Mouse (Mus musculus): ENCODE data around the gene Gpr156. TPM values are rescaled to one million over a fixed set of nuclear protein-coding genes. Genes with fewer than 3 reads are reported as not detected.
A peak's percentile ranks its signal among the peaks of the same experiment; 100 is the strongest.

Gpr156 gene
- 0.66 and 0.87 TPM in 2 replicates for polyA plus RNA-seq (2014; fragmentation: Nextera tagmentation; extraction: Ambion mirVana)

- H3K4me2 ChIP-seq: peak within 1 kb of the TSS; percentile 70
- H3K27me3 ChIP-seq (ENCODE audit: control insufficient read depth, insufficient read depth, low read length): peaks cover 13% of the 10 kb centered on the region
- no peak; the same call in 1 of the 2 replicates for ATAC-seq (replicated peaks; ENCODE audit: insufficient number of reproducible peaks, low FRiP score, low TSS enrichment)
- H3K4me3 ChIP-seq (ENCODE audit: low read depth, low read length): peak within 1 kb of the TSS; percentile 46
- peak within 1 kb of the TSS; percentile 65 for H3K9ac ChIP-seq (ENCODE audit: low read depth, low read length)
- 3% methylated on average over 49 of the region's 53 CpGs for WGBS (ENCODE audit: insufficient replicate concordance)
- H3K36me3 ChIP-seq (ENCODE audit: control insufficient read depth, insufficient read depth, low read length): no peaks in the 10 kb centered on the region
- no peaks in the 10 kb centered on the region for H3K4me1 ChIP-seq (ENCODE audit: control insufficient read depth, insufficient read depth, low read length)
- no peaks in the 10 kb centered on the region for H3K9me3 ChIP-seq (replicated peaks; ENCODE audit: control insufficient read depth, low read length)
- no peak within 1 kb of the TSS for H3K27ac ChIP-seq (ENCODE audit: low read depth, low read length)
These were observed at the start of gene Gpr156 for GRCm38 (mm10) chr16:37916138-37916817. TSS of gene Gpr156 (plus strand) at chr16:37916496.

GRCm38 (mm10) chr16:37867791-37868505 is 48.3 kb upstream of the Gpr156 start, which contains the start of gene Lrrc58:
TSS of gene Lrrc58 (plus strand) at chr16:37868389.
- Histone ChIP-seq H3K4me1 (ENCODE audit: control insufficient read depth, insufficient read depth, low read length) (peaks cover 18% of the 10 kb centered on the region), H3K9me3 (replicated peaks; ENCODE audit: control insufficient read depth, low read length) (no peaks in the 10 kb centered on the region), H3K9ac (ENCODE audit: low read depth, low read length) (peak within 1 kb of the TSS; percentile 97), H3K4me2 (peak within 1 kb of the TSS; percentile 75), H3K36me3 (ENCODE audit: control insufficient read depth, insufficient read depth, low read length) (no peaks in the 10 kb centered on the region), H3K27me3 (ENCODE audit: control insufficient read depth, insufficient read depth, low read length) (no peaks in the 10 kb centered on the region), H3K4me3 (ENCODE audit: low read depth, low read length) (peak within 1 kb of the TSS; percentile 95), H3K27ac (ENCODE audit: low read depth, low read length) (peak within 1 kb of the TSS; percentile 97)
- WGBS (ENCODE audit: insufficient replicate concordance): under 1% methylated on average over 54 of the region's 86 CpGs
- peak; percentile 90 for ATAC-seq (replicated peaks; ENCODE audit: insufficient number of reproducible peaks, low FRiP score, low TSS enrichment)

GRCm38 (mm10) chr16:37868506-37869469 is 47.5 kb upstream of the Gpr156 start:
- Histone ChIP-seq H3K9me3 (replicated peaks; ENCODE audit: control insufficient read depth, low read length) (no peaks in the 10 kb centered on the region), H3K4me2 (peak overlapping the region; percentile 75), H3K27me3 (ENCODE audit: control insufficient read depth, insufficient read depth, low read length) (no peaks in the 10 kb centered on the region), H3K27ac (ENCODE audit: low read depth, low read length) (peak overlapping the region; percentile 97), H3K9ac (ENCODE audit: low read depth, low read length) (peak overlapping the region; percentile 97), H3K4me1 (ENCODE audit: control insufficient read depth, insufficient read depth, low read length) (peaks cover 18% of the 10 kb centered on the region), H3K36me3 (ENCODE audit: control insufficient read depth, insufficient read depth, low read length) (no peaks in the 10 kb centered on the region), H3K4me3 (ENCODE audit: low read depth, low read length) (peak overlapping the region; percentile 95)
- under 1% methylated on average over 66 of the region's 87 CpGs for WGBS (ENCODE audit: insufficient replicate concordance)
- ATAC-seq (replicated peaks; ENCODE audit: insufficient number of reproducible peaks, low FRiP score, low TSS enrichment): peak; percentile 70

DNA sequence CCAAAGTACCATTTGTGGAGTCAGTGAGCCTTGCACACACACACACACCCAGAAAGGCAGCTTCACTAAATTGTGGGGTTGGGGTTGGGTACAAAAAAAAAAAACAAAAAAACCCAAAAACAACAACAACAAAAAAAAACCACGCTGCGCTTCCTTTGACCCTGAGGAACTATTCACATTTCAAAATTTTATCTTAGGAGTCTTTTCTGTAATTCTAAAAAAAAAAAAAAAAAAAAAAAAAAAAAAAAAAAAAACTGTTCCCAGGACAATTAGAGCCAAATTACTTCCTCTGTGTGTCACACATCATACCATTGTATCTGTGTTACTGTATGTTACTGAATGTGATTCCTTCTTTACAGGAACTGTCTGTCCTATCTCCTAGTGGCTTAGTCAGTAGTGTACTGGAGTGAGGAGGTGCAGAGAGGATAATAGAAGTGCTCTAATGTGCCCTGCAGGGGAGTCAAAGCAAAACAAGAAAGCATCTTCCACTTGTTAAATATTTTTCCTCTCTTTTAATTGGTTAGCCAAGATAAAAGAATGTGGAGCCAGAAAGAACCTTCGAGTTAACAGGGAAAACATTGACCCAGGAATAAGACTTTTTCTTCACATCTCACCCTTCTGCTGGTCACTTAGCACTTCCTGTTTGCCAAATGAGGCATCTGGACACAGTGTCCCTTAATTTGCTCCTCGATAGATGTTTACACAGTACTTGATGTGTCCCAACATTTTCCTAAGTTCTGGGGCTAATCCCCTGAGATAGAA is 46.6 kb upstream of the Gpr156 start:
- no peak for ATAC-seq (replicated peaks; ENCODE audit: insufficient number of reproducible peaks, low FRiP score, low TSS enrichment)
- H3K27me3 ChIP-seq (ENCODE audit: control insufficient read depth, insufficient read depth, low read length): no peaks in the 10 kb centered on the region
- peak overlapping the region; percentile 75 for H3K4me2 ChIP-seq
- 21% methylated on average over 4 of the region's 4 CpGs for WGBS (ENCODE audit: insufficient replicate concordance)
- H3K36me3 ChIP-seq (ENCODE audit: control insufficient read depth, insufficient read depth, low read length): no peaks in the 10 kb centered on the region; the same call in 1 of the 2 replicates
- H3K4me1 ChIP-seq (ENCODE audit: control insufficient read depth, insufficient read depth, low read length): peaks cover 18% of the 10 kb centered on the region
- peak overlapping the region; percentile 97 for H3K27ac ChIP-seq (ENCODE audit: low read depth, low read length)
- H3K9me3 ChIP-seq (replicated peaks; ENCODE audit: control insufficient read depth, low read length): no peaks in the 10 kb centered on the region
- peak overlapping the region; percentile 95 for H3K4me3 ChIP-seq (ENCODE audit: low read depth, low read length)
- peak overlapping the region; percentile 97 for H3K9ac ChIP-seq (ENCODE audit: low read depth, low read length)

DNA sequence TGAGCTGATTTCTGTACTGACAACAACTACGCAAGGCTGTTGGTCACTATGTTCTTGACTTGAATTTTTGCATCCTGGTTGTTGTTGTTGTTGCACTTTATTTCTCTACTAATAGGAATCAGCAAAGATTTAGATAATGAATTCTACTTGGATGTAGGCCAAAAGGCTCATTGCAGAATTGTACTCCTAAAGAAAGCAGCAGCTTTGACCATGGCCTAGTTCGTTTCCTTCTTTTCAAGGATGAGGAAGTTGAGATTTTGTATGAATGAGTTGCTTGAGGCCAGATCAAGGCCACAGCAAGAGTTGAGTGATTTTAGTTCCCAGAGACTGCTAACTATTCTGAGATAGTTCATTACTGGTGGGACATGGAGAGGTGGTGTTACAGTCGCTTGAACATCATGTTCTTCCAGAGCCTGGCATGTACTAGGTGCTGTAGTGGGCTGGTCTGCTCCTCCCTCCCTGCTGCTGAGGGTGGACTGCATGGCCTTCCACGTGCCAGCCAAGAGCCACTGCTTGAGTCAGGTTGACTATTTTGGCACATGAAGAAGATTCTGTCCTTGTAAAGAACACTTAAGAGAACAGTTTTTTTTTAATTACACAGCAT is 45.1 kb upstream of the Gpr156 start:
- Histone ChIP-seq H3K36me3 (ENCODE audit: control insufficient read depth, insufficient read depth, low read length) (peaks cover 2% of the 10 kb centered on the region; the same call in 1 of the 2 replicates), H3K27me3 (ENCODE audit: control insufficient read depth, insufficient read depth, low read length) (no peaks in the 10 kb centered on the region), H3K27ac (ENCODE audit: low read depth, low read length) (no peak overlapping the region), H3K4me1 (ENCODE audit: control insufficient read depth, insufficient read depth, low read length) (peaks cover 18% of the 10 kb centered on the region), H3K4me2 (peak overlapping the region; percentile 1; the same call in 1 of the 2 replicates), H3K9me3 (replicated peaks; ENCODE audit: control insufficient read depth, low read length) (no peaks in the 10 kb centered on the region), H3K9ac (ENCODE audit: low read depth, low read length) (no peak overlapping the region), H3K4me3 (ENCODE audit: low read depth, low read length) (no peak overlapping the region)
- ATAC-seq (replicated peaks; ENCODE audit: insufficient number of reproducible peaks, low FRiP score, low TSS enrichment): no peak
- WGBS (ENCODE audit: insufficient replicate concordance): 84% methylated on average over 4 of the region's 4 CpGs

- Histone ChIP-seq H3K27ac (ENCODE audit: low read depth, low read length) (no peak overlapping the region), H3K27me3 (ENCODE audit: control insufficient read depth, insufficient read depth, low read length) (no peaks in the 10 kb centered on the region), H3K4me3 (ENCODE audit: low read depth, low read length) (no peak overlapping the region), H3K9me3 (replicated peaks; ENCODE audit: control insufficient read depth, low read length) (no peaks in the 10 kb centered on the region), H3K36me3 (ENCODE audit: control insufficient read depth, insufficient read depth, low read length) (peaks cover 8% of the 10 kb centered on the region), H3K4me2 (no peak overlapping the region), H3K9ac (ENCODE audit: low read depth, low read length) (no peak overlapping the region), H3K4me1 (ENCODE audit: control insufficient read depth, insufficient read depth, low read length) (peaks cover 21% of the 10 kb centered on the region)
- ATAC-seq (replicated peaks; ENCODE audit: insufficient number of reproducible peaks, low FRiP score, low TSS enrichment): no peak
- WGBS (ENCODE audit: insufficient replicate concordance): 77% methylated on average over 4 of the region's 4 CpGs
These were observed 41.6 kb upstream of the Gpr156 start for GRCm38 (mm10) chr16:37874501-37875235.

DNA sequence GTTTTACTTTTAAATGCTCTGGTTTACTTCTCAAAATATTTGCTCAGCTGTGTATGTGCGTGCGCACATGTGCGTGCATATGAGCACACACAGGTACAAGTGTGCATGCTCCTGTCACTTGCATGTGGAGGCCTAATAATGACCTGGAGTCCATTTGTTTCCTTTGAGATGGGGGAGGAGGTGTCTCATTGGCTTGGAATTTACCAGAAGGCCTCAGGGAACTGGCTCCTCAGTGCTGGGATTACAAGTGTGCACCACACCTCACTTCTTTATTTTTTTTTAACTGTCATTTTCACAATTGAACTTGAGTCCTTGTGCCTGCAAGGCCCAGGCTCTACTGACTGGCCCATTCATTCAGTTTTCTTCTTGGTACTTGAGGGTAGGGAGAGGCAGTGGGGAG is 38.9 kb upstream of the Gpr156 start:
- H3K27ac ChIP-seq (ENCODE audit: low read depth, low read length): no peak overlapping the region
- H3K4me1 ChIP-seq (ENCODE audit: control insufficient read depth, insufficient read depth, low read length): peaks cover 8% of the 10 kb centered on the region; the same call in 1 of the 2 replicates
- no peak overlapping the region for H3K4me3 ChIP-seq (ENCODE audit: low read depth, low read length)
- WGBS (ENCODE audit: insufficient replicate concordance): 95% methylated on average over 3 of the region's 3 CpGs
- H3K9ac ChIP-seq (ENCODE audit: low read depth, low read length): no peak overlapping the region
- no peaks in the 10 kb centered on the region for H3K27me3 ChIP-seq (ENCODE audit: control insufficient read depth, insufficient read depth, low read length)
- H3K9me3 ChIP-seq (replicated peaks; ENCODE audit: control insufficient read depth, low read length): no peaks in the 10 kb centered on the region
- H3K4me2 ChIP-seq: no peak overlapping the region
- ATAC-seq (replicated peaks; ENCODE audit: insufficient number of reproducible peaks, low FRiP score, low TSS enrichment): no peak
- peaks cover 10% of the 10 kb centered on the region for H3K36me3 ChIP-seq (ENCODE audit: control insufficient read depth, insufficient read depth, low read length)

Measured in heart, embryonic 11.5 days (tissue).